Mouse (Mus musculus) fat pad, adult 2 months (tissue): ENCODE measurements around the gene Tmprss3.

Experiments used
- DNase-seq: peaks from one replicate; pipeline ENCODE4 v3.0.0-alpha.2; 2011; ENCODE audit warnings: low read depth, low spot score; ENCODE audit errors: extremely low read depth

The Tmprss3 gene

DNA sequence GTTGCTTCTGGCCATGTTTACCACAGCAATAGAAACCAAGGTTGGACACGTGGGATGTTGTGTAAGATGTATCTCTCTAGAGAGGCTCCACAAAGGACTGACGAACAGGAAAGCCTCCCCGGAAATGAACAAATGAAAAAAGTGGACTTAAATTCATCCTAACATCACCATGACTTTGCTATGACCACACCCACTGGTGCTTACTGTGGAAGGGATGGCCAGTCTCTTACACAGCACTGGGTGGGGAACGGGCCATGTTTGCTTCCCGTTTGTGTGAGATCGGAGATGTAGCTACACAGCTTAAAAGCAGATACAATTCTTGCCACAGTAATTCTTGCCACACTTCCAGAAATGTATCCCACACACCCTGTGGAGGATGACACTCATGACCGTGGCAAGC is 2.5 kb downstream of the Tmprss3 start:
- DNase-seq, result no peak

DNA sequence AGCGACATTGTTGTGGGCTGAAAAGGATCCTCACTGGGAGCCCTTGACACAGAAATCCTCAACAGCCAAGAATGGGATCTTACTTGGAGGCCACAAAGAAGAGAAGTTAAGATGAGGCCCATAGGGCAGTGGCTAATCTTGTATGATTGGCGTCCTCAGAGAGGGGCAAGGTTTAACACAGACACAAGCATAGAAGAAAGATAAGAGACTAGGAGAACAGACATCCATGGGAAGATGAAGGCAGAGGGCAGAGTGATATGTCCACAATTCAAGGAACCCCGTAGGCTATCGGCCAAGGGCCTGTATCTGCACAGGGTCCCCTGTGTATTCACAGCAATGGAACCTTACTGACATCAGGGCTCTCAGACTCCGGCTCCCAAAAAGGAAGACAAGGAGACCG is 3.6 kb downstream of the Tmprss3 start:
- DNase-seq, result no peak

DNA sequence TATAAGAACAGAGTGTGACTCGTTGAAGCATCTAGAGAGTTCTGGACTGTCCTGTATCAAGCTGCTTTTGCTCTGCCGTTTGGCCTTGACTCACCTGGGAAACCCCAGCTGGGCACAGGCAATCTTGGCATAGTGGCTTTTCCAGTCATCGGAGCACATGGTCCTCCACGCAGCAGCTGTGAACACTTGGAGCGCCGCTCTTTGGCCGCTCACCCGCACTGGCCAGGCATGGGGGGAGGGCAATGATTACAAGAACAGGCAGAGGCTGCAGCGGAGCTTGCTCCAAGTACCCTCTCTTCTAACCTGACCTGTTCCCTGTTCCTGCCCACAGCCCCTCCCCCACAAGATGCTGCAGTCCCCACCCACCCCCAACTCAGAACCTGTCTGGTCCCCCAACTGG is 5.4 kb downstream of the Tmprss3 start:
- no peak for DNase-seq

DNA sequence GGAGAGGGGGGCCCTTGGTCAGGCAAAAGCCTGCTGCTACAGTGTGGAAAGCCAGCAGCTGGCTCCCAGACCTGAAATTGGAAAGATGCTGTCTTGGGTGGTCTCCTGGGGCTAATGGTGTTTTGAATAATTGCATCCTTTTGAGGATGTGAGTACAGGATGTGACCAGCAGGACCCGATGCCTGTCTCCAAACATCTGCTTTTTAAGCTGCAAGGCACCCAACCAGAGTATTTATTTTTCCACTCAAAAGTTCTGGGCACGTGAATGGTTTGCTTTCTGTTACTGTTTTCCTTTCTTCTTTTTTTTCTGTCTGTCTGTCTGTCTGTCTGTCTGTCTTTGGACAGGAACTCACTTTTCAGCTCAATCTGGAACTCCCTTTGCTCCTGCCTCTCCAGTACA is 6.1 kb downstream of the Tmprss3 start:
- DNase-seq, result no peak

DNA sequence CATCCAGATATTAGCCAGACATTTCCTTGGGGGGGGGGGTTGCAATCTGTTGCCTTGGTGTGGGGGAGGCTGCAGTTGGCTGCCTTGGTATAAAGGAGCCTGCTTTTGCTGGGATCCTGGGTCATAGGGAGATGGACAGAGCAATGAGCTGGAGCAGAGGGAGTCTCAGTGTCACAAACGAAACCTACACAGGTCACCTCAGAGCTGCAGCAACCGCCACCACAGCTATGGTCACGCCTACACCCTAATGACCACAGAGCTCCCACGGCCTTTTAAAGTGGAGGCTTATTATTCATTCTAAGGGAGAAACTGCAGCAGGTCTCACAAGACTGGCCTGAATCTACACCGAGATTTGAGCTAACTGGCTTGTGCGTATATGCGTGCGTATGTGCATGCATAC is 7.0 kb downstream of the Tmprss3 start:
- no peak for DNase-seq

DNA sequence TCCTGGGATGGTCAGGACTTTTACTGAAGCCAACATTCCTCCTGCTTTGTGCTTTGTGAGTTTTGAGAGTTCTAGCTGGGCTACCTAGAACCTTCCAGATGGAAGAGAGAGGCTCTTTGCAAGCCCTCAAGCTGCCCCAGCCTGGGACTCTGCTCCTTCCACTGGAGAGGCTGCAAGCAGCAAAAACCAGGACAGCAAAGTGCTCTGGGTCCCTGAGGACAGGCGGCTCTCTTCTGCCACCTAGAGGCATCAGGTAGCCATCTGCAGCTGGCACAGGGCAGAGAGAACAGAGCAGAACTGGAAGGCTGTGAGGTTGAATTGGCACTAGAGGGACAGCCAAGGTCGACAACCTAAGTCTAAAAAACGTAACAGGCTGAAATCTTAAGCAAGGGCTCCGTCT is 11.4 kb downstream of the Tmprss3 start:
- DNase-seq, result no peak

DNA sequence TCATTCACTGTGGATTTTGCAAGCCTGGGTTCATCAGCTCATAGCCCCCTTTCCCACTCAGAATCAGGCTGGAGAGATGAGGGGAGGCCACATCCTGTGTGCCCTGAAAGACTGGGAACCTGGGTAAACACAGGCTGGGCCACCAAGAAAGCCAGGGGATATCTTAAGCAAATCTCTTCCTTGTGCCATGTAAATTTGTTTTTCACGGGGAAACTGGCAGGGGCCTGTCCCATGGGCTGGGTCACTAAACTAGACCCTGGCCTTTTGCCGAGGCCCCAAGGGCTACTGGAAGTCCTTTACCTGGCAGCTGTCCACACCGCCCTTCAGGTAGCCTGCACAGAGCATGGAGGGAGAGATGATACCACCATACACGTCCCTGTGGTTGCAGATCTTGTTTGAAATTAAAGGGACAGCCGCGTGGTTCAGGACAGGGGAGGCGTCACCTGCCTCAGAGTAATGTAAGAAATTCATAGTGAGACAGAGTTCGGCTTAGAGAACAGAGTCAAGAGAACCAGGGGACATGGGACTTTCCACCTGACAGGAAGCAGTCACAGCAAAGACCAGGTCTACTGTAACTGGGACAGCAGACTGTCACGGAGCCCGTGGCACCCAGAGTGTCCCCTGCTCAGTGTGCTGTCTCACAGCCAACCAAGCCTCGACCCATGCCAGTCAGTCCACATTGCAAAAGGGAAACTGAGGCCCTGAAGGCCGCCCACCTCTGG is 14.3 kb downstream of the Tmprss3 start:
- DNase-seq, result no peak

DNA sequence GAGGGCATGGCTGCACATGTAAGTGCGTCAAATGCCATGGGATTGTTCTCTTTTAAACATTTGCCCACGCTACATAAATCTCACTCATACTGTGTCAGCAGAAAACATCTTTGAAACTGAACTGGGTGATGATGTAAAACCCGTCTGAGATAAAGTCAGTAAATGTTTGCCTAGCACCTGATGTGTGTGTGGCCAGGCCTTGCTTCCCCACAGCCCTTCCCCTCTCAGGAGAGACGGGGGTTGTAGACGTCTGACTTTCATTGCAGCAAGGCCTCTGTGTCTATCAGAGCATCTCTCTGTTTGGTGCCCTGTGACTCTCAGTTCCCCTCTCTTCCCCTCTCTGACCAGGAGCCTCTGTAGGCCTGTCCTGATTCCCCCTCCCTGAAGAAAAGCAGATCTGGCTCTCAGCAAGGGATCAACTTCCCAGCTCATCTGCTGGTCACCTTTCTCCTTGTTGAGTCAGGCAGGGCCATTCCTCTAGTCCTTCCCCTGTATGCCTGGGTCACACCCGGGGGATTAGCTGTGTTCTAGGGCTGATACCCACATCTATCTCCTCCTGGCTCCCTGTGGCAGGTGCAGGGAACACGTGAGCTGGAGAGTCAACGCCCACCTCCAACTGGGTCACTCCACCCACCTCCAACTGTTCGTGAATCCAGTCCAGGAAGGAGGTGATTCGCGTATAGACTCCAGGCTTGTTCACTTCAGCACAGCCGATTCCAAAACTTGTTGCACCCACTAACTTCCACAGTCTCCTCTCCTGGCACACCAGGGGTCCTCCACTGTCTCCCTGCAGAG is 15.4 kb downstream of the Tmprss3 start:
- DNase-seq, result no peak

DNA sequence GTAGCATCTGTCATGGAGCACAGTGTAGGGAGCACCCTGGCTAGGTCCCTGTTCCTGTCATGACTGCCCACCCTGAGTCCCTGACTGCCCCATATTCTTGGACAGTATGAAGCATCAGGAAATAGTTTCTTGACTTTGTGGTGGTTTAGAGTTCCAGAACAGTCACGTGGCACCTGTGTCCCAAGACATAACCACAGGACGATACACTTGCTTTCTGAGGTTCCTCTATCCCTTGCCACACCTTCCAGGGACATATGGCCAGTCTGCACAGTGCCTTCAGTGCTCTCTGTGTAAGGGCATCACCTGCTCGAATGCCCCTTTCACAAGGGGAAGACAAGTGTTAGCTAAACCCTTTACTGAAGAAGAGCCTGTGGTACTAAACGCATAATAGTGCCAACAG is 17.3 kb downstream of the Tmprss3 start:
- DNase-seq, result no peak

DNA sequence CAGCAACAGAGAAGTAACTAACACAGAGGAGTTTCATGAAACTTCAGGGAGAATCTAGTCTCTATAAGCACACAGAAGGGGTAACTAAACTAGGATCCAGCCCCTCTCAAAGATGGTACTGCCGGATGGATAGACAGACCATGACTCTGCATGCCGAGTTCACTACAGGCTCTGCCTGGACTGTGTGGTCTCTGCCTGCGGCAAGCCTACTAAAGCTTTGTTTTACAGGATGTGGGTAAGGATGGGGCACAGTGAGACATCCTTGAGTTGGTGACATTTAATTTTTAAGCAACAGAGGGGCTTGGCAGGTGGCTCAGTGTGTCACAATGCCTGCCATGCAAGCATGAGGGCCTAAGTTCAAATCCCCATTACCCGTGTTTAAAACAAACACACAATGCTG is 22.5 kb downstream of the Tmprss3 start:
- no peak for DNase-seq

DNA sequence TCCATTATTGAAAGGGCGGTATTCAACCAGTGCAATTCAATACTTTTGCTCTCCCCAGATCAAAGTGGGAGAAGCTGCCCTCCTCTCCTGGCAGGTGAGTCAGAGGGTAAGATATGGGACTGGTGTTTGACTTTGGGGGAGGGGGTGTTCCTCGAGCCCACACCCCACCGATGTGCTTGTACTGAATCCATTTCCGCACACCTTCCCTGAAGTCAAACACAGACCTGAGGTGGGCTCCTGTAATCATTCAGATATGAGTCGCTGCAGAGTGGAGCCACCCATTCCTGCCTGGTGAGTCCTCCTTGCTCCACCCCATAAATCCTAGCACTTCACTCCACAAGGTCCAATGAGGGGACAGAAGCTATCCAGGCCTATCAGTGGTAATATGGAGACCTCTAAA is 29.0 kb downstream of the Tmprss3 start:
- no peak for DNase-seq

DNA sequence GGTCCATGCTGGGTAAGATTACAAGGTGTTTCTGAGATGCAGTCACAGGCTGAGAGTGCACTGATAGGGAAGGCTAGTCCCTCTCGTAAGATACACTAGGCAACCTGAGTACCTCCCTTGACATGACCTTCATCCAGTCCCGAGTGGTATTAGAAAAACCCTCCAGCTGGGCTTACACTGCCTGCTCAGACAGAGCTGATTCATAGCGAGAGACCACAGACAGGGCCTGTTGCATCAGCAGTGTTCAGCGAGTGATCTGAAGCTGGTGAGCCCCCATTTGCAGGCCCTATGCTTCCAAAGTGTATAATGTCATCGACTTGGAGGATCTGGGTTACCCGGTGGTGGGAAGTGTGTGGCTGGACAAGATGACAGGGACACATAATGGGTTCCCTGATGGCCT is 33.6 kb downstream of the Tmprss3 start, which contains the start of gene Tff1:
Gene Tff1, minus strand, starts transcription at position 151 of the 400 bp plus-strand sequence.
- no peak for DNase-seq

DNA sequence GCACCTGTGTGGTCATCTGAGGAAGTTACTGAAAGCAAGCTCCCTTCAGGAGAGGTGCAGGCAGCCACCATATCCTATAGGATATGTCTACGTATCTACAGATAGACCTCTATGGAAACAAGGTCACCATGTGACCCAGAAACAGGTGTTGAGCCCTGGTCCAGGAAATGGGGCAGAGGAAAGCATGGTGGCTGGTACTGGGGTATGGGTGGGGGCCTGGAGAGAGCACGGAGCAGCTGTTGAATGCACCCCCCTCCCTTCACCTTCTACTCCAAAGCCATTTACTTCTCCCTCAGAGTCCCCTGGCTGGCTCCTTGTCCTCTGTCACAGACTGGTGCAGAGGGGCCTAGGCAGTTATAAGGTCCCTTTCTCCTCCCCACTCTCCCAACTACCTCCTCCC is 35.0 kb downstream of the Tmprss3 start:
- DNase-seq, result no peak

DNA sequence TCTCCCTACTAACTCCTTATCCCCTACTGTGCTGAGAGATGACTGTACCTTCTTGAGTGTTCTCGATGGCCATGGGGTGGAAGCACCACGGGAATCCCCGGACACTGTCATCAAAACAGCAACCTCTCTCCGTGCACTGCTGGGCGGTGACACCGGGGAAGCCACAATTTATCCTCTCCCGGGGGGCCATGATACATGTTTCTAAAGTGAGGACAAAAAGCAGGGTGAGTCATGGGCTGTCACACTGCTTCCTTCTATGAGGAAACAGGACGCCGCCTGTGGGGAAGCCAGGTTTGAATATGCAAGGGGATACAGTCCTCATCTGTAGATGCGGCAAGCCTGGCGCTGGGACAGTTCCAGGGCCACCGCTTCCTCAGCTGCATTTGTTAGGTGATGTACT is 36.2 kb downstream of the Tmprss3 start:
- no peak for DNase-seq

DNA sequence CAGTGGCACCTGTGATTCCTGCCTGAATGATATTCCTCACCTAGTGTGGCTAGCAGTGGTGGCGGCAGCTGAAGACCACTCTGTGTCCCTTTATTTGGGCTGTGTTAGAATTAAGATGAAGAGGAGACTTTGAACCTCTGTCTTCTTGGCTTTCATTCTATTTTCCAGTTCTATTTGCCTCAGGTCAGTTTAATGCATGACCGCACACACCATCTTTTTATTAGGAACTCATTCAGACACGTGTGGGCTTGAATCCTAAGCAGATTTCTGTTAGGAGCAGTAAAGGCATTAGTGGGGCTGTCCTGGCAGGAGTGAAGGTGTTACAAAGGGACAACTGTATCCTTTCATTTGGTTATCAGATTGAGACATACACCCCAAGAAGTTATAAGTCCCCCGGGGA is 38.5 kb downstream of the Tmprss3 start:
- DNase-seq, result no peak

DNA sequence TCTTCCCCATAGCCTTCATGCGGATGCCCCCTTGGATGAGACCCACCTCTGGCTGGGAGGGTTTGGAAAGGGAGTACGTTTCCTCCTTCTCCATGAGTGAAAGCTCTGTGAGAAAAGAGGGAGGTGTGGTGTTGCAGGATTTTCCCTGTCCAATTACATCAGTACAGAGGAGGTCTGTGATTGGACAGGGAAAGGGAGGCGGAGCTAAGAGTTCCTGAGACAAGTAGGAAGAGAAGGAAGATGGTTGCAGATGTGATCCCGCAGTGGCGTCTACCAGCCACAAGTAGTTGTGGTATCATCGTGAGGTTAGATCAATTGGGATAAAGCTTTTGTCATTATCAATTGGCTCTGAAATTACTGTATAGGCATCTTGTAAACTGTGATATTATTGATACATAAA is 40.9 kb downstream of the Tmprss3 start:
- no peak for DNase-seq

DNA sequence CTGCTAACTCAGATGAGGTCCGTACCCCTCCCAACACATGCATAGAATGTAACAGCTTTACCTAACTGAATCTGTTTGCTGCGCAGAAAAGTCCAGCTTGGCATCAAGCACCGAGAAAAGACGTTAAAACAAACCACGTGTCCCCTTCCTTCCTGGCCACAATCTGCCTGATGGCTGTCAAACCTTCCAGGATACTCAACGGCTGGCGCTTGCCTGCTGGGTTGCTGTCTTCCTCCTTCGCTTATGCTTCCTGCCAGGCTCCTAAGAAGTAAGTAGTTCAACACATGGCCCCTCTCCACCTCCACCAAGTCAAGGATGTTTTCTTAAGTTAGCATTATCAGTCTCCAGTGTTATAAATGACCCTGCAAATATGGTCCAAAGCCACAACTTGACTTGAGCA is 45.0 kb downstream of the Tmprss3 start:
- no peak for DNase-seq

DNA sequence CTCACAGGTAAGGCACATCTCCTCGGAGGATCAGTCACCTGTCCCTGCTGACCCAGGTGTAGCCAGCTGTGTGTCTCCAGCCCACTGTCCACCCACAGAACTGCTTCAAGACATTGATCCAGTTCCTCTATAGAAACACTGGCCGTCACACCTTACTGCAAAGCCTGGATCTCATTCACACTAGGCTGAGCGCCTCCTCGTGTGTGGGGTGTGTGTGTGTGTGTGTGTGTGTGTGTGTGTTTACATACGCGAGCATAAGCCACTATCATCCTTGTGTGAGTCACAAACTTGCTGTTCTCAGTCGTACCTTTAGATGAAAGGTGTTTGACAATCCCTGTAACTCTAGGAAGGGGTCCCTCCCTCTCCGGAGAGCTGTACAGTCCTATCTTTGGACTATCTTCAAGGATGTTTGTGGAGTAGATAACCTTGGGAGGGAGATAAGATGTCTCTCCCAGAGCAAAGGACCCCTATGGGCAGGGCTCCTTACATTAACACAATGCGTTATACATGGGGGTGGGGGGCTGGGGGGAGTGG is 45.7 kb downstream of the Tmprss3 start:
- no peak for DNase-seq

DNA sequence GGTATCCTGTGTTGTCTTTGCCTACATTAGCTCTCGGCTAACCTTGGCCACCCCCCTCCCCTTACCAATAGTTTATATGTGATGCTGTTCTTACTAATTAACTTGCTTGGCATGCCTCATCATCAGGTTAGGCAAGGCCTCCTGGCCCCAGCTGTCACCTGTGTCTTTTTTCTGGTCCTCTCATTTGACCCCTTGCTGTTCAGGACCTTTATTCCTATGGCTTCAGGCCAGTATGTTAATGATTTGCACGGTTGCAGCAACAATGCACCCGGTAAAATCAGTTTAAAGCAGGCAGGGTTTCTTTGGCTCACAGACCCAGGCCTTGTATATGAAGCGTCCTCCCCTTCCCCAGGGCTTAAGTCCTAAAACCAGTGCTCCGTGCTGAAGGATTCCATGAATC is 46.3 kb downstream of the Tmprss3 start:
- no peak for DNase-seq

DNA sequence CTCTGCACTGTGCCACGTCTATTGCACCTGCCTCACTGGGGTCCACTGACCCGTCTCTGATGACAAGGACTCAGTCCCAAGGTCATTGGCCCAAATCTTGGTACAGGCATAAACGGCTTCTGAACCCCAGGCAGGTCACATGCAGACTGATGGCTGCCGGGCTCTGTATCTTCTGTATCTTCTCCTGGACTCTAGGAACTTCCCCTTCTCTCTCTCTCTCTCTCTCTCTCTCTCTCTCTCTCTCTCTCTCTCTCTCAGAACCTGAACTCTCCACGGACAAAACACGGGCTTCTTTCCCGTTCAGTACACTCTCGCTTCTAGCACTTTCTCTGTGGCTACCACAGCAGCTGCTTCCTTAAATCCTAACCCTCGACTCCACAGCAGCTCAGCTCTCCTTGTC is 52.8 kb downstream of the Tmprss3 start:
- no peak for DNase-seq

DNA sequence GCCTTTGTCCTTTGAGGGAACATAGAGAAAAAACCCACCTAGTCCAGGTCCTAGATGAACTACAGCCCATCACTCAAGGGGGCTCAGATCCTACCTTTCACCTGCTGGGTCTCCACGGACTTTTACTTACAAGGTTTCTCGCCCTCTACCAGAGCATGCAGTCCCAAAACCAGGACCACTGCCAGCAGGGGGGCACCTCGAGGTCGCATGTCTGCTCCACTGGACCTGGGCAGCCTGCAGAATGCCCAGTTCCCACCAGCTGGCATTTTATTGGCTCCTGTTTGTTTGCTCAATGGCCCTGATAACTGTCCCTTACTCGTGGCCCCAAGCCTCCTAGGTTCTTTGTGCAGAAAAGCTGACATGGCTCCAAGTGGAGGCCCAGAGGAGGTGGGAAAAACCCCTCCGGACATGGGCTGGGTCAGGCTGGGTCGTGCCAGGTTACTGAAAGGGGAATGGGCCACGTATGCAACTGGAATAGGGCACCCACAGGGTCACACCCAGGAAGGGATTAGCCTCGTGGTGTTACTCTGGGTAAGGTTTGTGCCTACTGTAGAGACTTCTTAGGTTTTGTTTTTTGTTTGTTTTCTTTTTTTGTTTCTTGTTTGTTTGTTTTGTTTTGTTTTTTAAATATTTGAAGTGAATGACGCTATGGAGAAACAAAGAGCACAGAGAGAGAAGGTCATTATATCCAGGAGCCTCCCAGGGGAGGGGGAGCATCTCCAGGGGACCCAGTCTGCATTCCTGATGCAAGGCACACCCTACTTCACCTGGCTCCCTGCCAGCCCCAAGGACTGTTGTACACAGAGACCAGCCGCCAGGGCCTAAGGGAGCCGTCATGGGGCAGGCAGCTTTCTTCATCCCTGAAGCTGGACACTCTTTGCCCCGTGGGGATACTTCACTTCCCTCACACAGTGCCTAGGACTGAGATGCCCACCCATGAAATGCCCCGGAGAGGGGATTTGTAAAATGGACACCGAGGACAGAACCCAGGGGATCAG is 54.4 kb downstream of the Tmprss3 start, which contains the start of gene Tff2:
Gene Tff2, minus strand, starts transcription at position 243 of the 998 bp plus-strand sequence.
- no peak for DNase-seq
